Mouse (Mus musculus): Measurements from ENCODE around the gene Rab7b. TPM values are rescaled to one million over a fixed set of nuclear protein-coding genes. Genes with fewer than 3 reads are reported as not detected.

Rab7b gene
- polyA plus RNA-seq, 1 experiment: 10.5 TPM

GRCm38 (mm10) chr1:131711518-131711917 lies 23.0 kb downstream of the Rab7b start:
- Histone ChIP-seq H3K4me3 (ENCODE audit: insufficient read depth, low read depth, low read length) (no peak overlapping the region), H3K27ac (replicated peaks; ENCODE audit: low read depth, low read length) (no peak overlapping the region), H3K4me1 (ENCODE audit: control insufficient read depth, insufficient read depth, insufficient read length, low read length) (no peaks in the 10 kb centered on the region)

- Histone ChIP-seq H3K27ac (replicated peaks; ENCODE audit: low read depth, low read length) (no peak overlapping the region), H3K4me3 (ENCODE audit: insufficient read depth, low read depth, low read length) (no peak overlapping the region), H3K4me1 (ENCODE audit: control insufficient read depth, insufficient read depth, insufficient read length, low read length) (no peaks in the 10 kb centered on the region)
Observed at GRCm38 (mm10) chr1:131712386-131712785, 23.9 kb downstream of the Rab7b start.

- H3K4me1 ChIP-seq (ENCODE audit: control insufficient read depth, insufficient read depth, insufficient read length, low read length): no peaks in the 10 kb centered on the region
- no peak overlapping the region for H3K4me3 ChIP-seq (ENCODE audit: insufficient read depth, low read depth, low read length)
- H3K27ac ChIP-seq (replicated peaks; ENCODE audit: low read depth, low read length): no peak overlapping the region
Observed at GRCm38 (mm10) chr1:131714388-131715337, 26.2 kb downstream of the Rab7b start.

- Histone ChIP-seq H3K27ac (replicated peaks; ENCODE audit: low read depth, low read length) (no peak overlapping the region), H3K4me3 (ENCODE audit: insufficient read depth, low read depth, low read length) (no peak overlapping the region), H3K4me1 (ENCODE audit: control insufficient read depth, insufficient read depth, insufficient read length, low read length) (no peaks in the 10 kb centered on the region)
Observed at GRCm38 (mm10) chr1:131718952-131719694, 30.6 kb downstream of the Rab7b start.

GRCm38 (mm10) chr1:131721989-131722388 lies 33.5 kb downstream of the Rab7b start:
- no peak overlapping the region for H3K27ac ChIP-seq (replicated peaks; ENCODE audit: low read depth, low read length)
- H3K4me1 ChIP-seq (ENCODE audit: control insufficient read depth, insufficient read depth, insufficient read length, low read length): no peaks in the 10 kb centered on the region
- H3K4me3 ChIP-seq (ENCODE audit: insufficient read depth, low read depth, low read length): no peak overlapping the region

- no peak overlapping the region for H3K4me3 ChIP-seq (ENCODE audit: insufficient read depth, low read depth, low read length)
- no peak overlapping the region for H3K27ac ChIP-seq (replicated peaks; ENCODE audit: low read depth, low read length)
- no peaks in the 10 kb centered on the region for H3K4me1 ChIP-seq (ENCODE audit: control insufficient read depth, insufficient read depth, insufficient read length, low read length)
Observed at GRCm38 (mm10) chr1:131723549-131723948, 35.1 kb downstream of the Rab7b start.

GRCm38 (mm10) chr1:131726586-131726985 lies 38.1 kb downstream of the Rab7b start:
- Histone ChIP-seq H3K4me3 (ENCODE audit: insufficient read depth, low read depth, low read length) (no peak overlapping the region), H3K27ac (replicated peaks; ENCODE audit: low read depth, low read length) (no peak overlapping the region), H3K4me1 (ENCODE audit: control insufficient read depth, insufficient read depth, insufficient read length, low read length) (no peaks in the 10 kb centered on the region)

- Histone ChIP-seq H3K4me3 (ENCODE audit: insufficient read depth, low read depth, low read length) (no peak overlapping the region), H3K27ac (replicated peaks; ENCODE audit: low read depth, low read length) (no peak overlapping the region), H3K4me1 (ENCODE audit: control insufficient read depth, insufficient read depth, insufficient read length, low read length) (no peaks in the 10 kb centered on the region)
Observed at GRCm38 (mm10) chr1:131730639-131731437, 42.3 kb downstream of the Rab7b start.

- H3K4me3 ChIP-seq (ENCODE audit: insufficient read depth, low read depth, low read length): no peak overlapping the region
- no peaks in the 10 kb centered on the region for H3K4me1 ChIP-seq (ENCODE audit: control insufficient read depth, insufficient read depth, insufficient read length, low read length)
- no peak overlapping the region for H3K27ac ChIP-seq (replicated peaks; ENCODE audit: low read depth, low read length)
Observed at GRCm38 (mm10) chr1:131733474-131734180, 45.1 kb downstream of the Rab7b start.

- H3K27ac ChIP-seq (replicated peaks; ENCODE audit: low read depth, low read length): no peak overlapping the region
- no peak overlapping the region for H3K4me3 ChIP-seq (ENCODE audit: insufficient read depth, low read depth, low read length)
- no peaks in the 10 kb centered on the region for H3K4me1 ChIP-seq (ENCODE audit: control insufficient read depth, insufficient read depth, insufficient read length, low read length)
Observed at GRCm38 (mm10) chr1:131734657-131735273, 46.3 kb downstream of the Rab7b start.

- Histone ChIP-seq H3K4me1 (ENCODE audit: control insufficient read depth, insufficient read depth, insufficient read length, low read length) (no peaks in the 10 kb centered on the region), H3K4me3 (ENCODE audit: insufficient read depth, low read depth, low read length) (no peak overlapping the region), H3K27ac (replicated peaks; ENCODE audit: low read depth, low read length) (no peak overlapping the region)
Observed at GRCm38 (mm10) chr1:131736494-131736893, 48.0 kb downstream of the Rab7b start.

GRCm38 (mm10) chr1:131737269-131737668 lies 48.8 kb downstream of the Rab7b start:
- Histone ChIP-seq H3K4me3 (ENCODE audit: insufficient read depth, low read depth, low read length) (no peak overlapping the region), H3K4me1 (ENCODE audit: control insufficient read depth, insufficient read depth, insufficient read length, low read length) (no peaks in the 10 kb centered on the region), H3K27ac (replicated peaks; ENCODE audit: low read depth, low read length) (no peak overlapping the region)

- Histone ChIP-seq H3K4me1 (ENCODE audit: control insufficient read depth, insufficient read depth, insufficient read length, low read length) (no peaks in the 10 kb centered on the region), H3K4me3 (ENCODE audit: insufficient read depth, low read depth, low read length) (no peak overlapping the region), H3K27ac (replicated peaks; ENCODE audit: low read depth, low read length) (no peak overlapping the region)
Observed at GRCm38 (mm10) chr1:131738760-131739159, 50.3 kb downstream of the Rab7b start.

- no peaks in the 10 kb centered on the region for H3K4me1 ChIP-seq (ENCODE audit: control insufficient read depth, insufficient read depth, insufficient read length, low read length)
- H3K27ac ChIP-seq (replicated peaks; ENCODE audit: low read depth, low read length): no peak overlapping the region
- H3K4me3 ChIP-seq (ENCODE audit: insufficient read depth, low read depth, low read length): no peak overlapping the region
Observed at GRCm38 (mm10) chr1:131739481-131740160, 51.1 kb downstream of the Rab7b start.

All from brown adipose tissue, adult 24 weeks (tissue).